Mouse (Mus musculus) lung, embryonic 15.5 days (tissue): ENCODE data around the gene Kmt2b. TPM values are rescaled to one million over a fixed set of nuclear protein-coding genes. Genes with fewer than 3 reads are reported as not detected.

Experiments used
- ATAC-seq: fragments of 200-750 bp; cut with Nextera tagmentation; 2 replicates; pipeline ENCODE4 v1.8.0; 2017; ENCODE audit warnings: moderate number of reproducible peaks, borderline replicate concordance; ENCODE audit not compliant: low FRiP score, low TSS enrichment; ENCODE audit errors: extremely low read depth
- H3K27ac ChIP-seq: fragments of 300-500 bp; sonication (generic); 2 replicates; pipeline ENCODE4 v1.5.1; 2015; ENCODE audit warnings: moderate library complexity, mild to moderate bottlenecking, inconsistent platforms
- H3K27me3 ChIP-seq: fragments of 300-500 bp; sonication (generic); 2 replicates; pipeline ENCODE4 v1.6.1; 2015; ENCODE audit warnings: inconsistent platforms
- H3K36me3 ChIP-seq: fragments of 300-500 bp; sonication (generic); 2 replicates; pipeline ENCODE4 v1.6.1; 2015; ENCODE audit warnings: inconsistent platforms
- H3K4me1 ChIP-seq: fragments of 300-500 bp; sonication (generic); 2 replicates; pipeline ENCODE4 v1.6.1; 2015; ENCODE audit warnings: inconsistent platforms
- H3K4me2 ChIP-seq: fragments of 300-500 bp; sonication (generic); 2 replicates; pipeline ENCODE4 v1.6.1; 2015; ENCODE audit warnings: inconsistent platforms, mild to moderate bottlenecking, moderate library complexity
- H3K4me3 ChIP-seq: fragments of 300-500 bp; sonication (generic); 2 replicates; pipeline ENCODE4 v1.5.1; 2015; ENCODE audit warnings: mild to moderate bottlenecking, inconsistent platforms
- H3K9ac ChIP-seq: fragments of 300-500 bp; sonication (generic); 2 replicates; pipeline ENCODE4 v1.6.1; 2015; ENCODE audit warnings: inconsistent platforms
- H3K9me3 ChIP-seq: fragments of 300-500 bp; sonication (generic); 2 replicates; pipeline ENCODE4 v1.6.1; 2016; ENCODE audit warnings: inconsistent platforms
- WGBS: fragments of 180-500 bp; shearing (Covaris S2); methylation state at CpG from one replicate; pipeline ENCODE4 v1.1.7; 2015; 5-methylcytosine and 5-hydroxymethylcytosine counted together
- polyA plus RNA-seq: library from polyadenylated mRNA; unstranded; fragments of >200 nt; fragmentation: Nextera tagmentation; extraction: Ambion mirVana; gene quantifications from 2 replicates; pipeline ENCODE4 v1.2.1, GENCODE M21; 2015

Gene Kmt2b
- polyA plus RNA-seq, 1 experiment from 2014 or later, result 8.4 TPM

DNA sequence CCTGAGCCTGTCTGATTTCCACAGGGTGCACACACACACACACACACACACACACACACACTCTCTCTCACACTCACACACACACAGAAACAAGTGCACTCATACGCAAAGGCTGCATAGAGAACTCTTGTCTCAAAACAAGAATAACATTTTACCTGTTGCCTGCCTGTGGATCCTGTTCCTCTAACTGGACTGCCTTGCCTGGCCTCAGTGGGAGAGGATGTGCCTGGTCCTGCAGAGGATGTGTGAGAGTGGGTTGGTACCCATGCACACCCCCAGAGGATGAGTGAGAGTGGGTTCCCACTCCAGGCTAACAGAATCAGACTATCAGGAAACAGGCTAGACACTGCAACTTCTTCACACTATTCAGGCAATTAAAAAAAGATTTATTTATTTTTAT, 37.9 kb downstream of the Kmt2b start:
- H3K4me1 ChIP-seq, result peaks cover 21% of the 10 kb centered on the region
- 90% methylated on average over 1 of the region's 1 CpGs for WGBS
- no peak overlapping the region for H3K4me3 ChIP-seq
- H3K9ac ChIP-seq, result no peak overlapping the region
- no peaks in the 10 kb centered on the region for H3K27me3 ChIP-seq
- peaks cover 30% of the 10 kb centered on the region for H3K36me3 ChIP-seq
- H3K27ac ChIP-seq, result no peak overlapping the region
- ATAC-seq, result no peak
- no peak overlapping the region for H3K4me2 ChIP-seq
- no peaks in the 10 kb centered on the region for H3K9me3 ChIP-seq

DNA sequence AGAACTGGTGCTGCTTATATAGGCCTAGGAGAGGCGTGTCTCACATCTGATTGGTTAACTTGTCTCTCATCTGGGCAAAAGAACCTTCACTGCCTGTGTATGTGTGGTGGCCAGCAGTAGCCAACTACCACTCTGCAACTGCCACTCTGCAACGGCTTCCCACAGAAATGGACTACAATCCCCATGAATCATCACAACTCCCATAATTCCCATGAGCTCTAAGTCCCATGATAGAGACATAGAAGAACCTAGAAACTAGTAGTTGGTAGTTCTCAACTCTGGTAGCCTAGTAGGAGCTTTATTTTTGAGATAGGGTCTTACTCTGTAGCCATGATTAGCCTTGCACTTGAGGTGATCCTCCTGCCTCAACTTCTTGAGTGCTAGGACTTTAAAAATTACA, 38.6 kb downstream of the Kmt2b start:
- H3K27me3 ChIP-seq, result no peaks in the 10 kb centered on the region
- ATAC-seq, result no peak
- whole genome bisulfite sequencing, result 78% methylated on average over 2 of the region's 2 CpGs
- H3K27ac ChIP-seq, result no peak overlapping the region
- no peak overlapping the region for H3K4me3 ChIP-seq
- H3K4me1 ChIP-seq, result peaks cover 21% of the 10 kb centered on the region
- no peaks in the 10 kb centered on the region for H3K9me3 ChIP-seq
- H3K9ac ChIP-seq, result no peak overlapping the region
- H3K4me2 ChIP-seq, result no peak overlapping the region
- peaks cover 28% of the 10 kb centered on the region for H3K36me3 ChIP-seq

DNA sequence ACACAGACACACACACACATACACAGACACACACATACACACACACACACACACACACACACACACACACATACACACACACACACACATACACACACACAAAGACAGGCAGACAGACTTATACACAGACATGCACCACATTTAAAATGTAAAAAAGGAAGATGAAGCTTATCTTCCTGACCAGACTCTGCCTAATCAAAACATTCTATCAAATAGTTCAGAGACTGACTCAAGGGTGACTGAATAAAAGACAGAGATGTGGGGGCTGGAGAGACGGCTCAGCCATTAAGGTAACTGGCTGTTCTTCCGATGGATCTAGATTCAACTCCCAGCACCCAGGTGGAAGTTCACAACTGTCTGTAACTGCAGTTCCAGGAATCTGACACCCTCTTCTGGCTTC, 44.2 kb downstream of the Kmt2b start:
- no peak for ATAC-seq
- H3K4me3 ChIP-seq, result no peak overlapping the region
- H3K27me3 ChIP-seq, result no peaks in the 10 kb centered on the region
- H3K9ac ChIP-seq, result no peak overlapping the region
- H3K36me3 ChIP-seq, result peaks cover 51% of the 10 kb centered on the region
- no peaks in the 10 kb centered on the region for H3K4me1 ChIP-seq
- no peaks in the 10 kb centered on the region for H3K9me3 ChIP-seq
- 88% methylated on average over 2 of the region's 2 CpGs for WGBS
- H3K27ac ChIP-seq, result no peak overlapping the region
- no peak overlapping the region for H3K4me2 ChIP-seq

DNA sequence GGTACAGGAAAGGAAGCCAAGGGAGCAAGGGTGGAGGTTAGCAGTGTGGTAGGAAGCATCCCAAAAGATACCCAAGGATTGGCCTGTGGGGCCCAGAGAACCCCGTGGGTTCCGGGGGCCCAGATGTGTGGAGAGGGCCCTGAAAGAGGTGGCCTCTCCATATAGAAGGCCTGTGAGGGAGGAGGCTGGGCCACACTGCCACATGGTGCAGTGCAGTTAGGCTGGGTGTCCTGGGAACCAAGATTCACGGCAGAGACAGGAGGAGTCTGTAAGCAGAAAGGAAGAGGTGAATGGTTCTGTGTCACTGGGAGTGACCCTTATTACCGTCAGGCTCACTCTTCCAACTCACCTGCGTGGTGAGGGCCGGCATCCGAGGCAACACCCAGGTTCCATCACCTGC, 48.0 kb downstream of the Kmt2b start:
- H3K4me1 ChIP-seq, result peaks cover 4% of the 10 kb centered on the region
- no peak overlapping the region for H3K9ac ChIP-seq
- H3K27ac ChIP-seq, result no peak overlapping the region
- no peak overlapping the region for H3K4me2 ChIP-seq
- H3K27me3 ChIP-seq, result no peaks in the 10 kb centered on the region
- H3K9me3 ChIP-seq, result no peaks in the 10 kb centered on the region
- no peak overlapping the region for H3K4me3 ChIP-seq
- 89% methylated on average over 7 of the region's 7 CpGs for WGBS
- no peak for ATAC-seq
- peaks cover 32% of the 10 kb centered on the region for H3K36me3 ChIP-seq

DNA sequence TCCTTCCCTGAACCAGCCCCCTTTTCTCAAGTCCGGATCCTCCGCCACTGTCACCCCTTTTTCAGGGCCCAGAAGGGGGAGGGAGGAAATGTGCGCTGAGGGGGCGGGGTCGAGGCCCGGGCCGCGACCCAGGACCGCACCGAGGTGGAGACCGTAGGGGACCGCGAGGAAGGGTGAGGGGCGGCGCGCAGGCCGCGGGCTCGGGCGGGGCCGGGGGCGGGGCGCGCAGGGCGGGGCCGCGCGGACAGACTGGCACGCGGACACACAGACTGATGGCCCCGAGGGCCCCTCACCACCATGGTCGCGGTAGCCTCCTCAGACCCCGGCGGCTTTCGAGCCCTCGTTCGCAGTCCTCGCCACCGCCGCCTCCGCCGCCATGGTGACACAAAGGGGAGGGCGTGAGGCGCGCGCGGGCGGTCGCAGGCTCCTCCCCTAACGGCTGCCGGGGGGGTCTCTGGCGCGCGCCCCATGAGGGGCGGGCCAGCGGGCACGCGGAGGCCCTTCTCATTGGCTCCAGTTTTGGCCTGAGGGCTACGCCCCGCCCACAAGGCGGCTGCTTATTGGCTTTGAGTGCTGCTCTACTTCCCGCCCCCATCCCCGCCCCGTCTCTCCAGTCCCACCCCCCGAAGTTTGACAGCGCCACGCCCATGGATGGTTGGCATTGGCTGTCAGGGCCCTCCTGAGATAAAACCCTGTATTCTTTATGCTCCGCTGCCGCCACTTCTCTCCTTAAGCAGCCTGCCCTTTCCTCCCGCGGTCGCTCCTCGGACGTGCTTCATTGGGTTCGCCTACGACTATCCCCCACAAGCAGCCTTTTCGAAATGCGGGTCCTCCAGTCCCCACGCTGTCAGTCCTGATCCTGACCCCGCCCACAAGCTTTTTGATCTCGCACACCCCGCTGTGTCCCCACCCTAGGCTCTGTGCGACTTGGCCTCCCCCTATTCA, 53.6 kb downstream of the Kmt2b start, which contains the start of gene Arhgap33:
Arhgap33 (minus strand) TSS at position 428 of the 945 bp plus-strand sequence.
- WGBS, result under 1% methylated on average over 55 of the region's 84 CpGs
- Histone ChIP-seq H3K36me3 (peaks cover 29% of the 10 kb centered on the region), H3K4me2 (peak within 1 kb of the TSS; percentile 94), H3K4me3 (peak within 1 kb of the TSS; percentile 64), H3K27me3 (no peaks in the 10 kb centered on the region), H3K9ac (peak within 1 kb of the TSS; percentile 70), H3K27ac (peak within 1 kb of the TSS; percentile 59), H3K9me3 (no peaks in the 10 kb centered on the region), H3K4me1 (peaks cover 31% of the 10 kb centered on the region)
- ATAC-seq, result peak; percentile 94

DNA sequence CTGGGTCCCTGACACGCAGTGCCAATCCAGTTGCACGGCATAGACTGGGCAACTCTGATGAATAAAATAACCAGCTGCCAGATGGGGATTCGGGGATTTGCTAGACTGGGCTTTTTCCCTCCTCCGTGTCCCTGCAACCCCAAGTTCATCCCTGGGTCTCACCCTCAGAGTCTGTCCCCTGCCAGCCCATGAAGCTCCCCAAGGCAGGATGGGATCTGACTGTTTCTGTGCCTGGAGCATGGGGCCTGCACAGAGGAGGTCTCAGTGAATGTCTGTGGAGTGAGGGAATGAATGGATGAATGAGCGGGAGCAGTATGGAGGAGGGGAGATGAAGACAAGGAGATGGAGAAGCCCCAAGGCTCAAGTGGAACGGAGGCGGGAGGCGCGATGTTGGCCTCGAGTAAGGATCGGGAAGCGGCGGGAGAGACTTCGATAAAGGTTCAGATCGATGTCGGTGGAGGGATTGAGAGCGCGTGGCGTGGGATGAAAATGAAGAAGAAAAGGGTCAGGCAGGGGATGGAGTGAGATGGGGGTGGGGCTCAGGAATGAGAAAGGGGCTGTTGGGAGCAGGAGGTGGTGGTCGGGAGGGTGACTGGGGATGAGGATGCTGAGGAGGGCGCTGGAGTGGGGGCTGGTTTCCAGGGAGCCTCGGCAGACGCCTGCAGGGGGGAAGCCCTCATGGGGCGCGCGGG, 54.4 kb downstream of the Kmt2b start:
- peak overlapping the region; percentile 64 for H3K4me3 ChIP-seq
- 9% methylated on average over 23 of the region's 26 CpGs for WGBS
- H3K36me3 ChIP-seq, result peaks cover 33% of the 10 kb centered on the region
- H3K4me1 ChIP-seq, result peaks cover 31% of the 10 kb centered on the region
- H3K9ac ChIP-seq, result peak overlapping the region; percentile 70
- H3K9me3 ChIP-seq, result no peaks in the 10 kb centered on the region
- ATAC-seq, result peak; percentile 40; the same call in 1 of the 2 replicates
- peak overlapping the region; percentile 59 for H3K27ac ChIP-seq
- H3K4me2 ChIP-seq, result peak overlapping the region; percentile 94
- H3K27me3 ChIP-seq, result no peaks in the 10 kb centered on the region

DNA sequence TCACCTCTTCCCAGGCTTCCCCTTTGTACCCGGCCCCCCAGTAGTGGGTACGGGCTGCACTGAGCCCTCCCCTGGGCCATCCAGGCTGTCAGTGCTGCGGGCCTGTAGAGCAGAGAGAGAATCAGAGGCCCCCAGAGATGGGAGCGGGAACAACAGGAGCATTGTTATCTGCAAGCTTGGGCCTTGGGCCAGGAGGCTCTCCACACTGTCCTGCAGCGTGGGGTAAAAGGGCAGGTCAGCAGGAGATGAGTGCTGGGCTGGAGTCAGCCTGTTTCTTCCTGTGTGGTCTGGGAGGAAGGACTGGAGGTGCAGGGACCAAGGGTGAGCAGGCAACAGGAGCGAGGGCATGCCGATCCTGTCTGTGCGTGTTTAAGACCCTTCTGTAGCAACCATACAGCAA, 55.6 kb downstream of the Kmt2b start:
- 24% methylated on average over 8 of the region's 8 CpGs for WGBS
- Histone ChIP-seq H3K27me3 (no peaks in the 10 kb centered on the region), H3K9ac (peak overlapping the region; percentile 29), H3K9me3 (no peaks in the 10 kb centered on the region), H3K4me2 (peak overlapping the region; percentile 94), H3K4me1 (peaks cover 31% of the 10 kb centered on the region), H3K27ac (no peak overlapping the region), H3K4me3 (no peak overlapping the region), H3K36me3 (peaks cover 39% of the 10 kb centered on the region)
- no peak for ATAC-seq

DNA sequence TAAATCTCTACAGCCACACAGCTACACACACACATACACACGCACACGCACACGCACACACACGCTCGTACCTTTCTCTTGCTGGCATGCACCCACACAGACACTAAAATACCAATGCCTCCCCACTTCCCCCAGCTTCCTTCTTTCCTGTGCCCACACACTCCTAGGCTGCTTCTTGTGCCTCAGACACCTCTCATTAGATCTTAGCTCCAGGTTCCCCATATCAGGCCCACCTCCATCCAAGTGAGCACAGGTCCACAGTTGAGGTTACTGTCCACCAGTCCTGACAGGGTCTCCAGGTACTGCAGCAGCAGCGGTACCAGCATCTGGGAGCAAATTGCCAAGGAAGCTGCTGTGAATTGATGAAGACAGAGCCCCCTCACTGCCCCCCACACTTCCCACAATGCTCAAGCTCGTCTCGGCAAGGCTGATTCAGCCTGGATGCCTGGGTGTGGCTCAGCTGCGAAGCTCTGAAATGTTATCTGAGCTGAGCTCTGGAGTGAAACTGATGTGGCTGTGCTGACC, 57.2 kb downstream of the Kmt2b start:
- Histone ChIP-seq H3K9me3 (no peaks in the 10 kb centered on the region), H3K4me2 (no peak overlapping the region), H3K36me3 (peaks cover 50% of the 10 kb centered on the region), H3K27me3 (no peaks in the 10 kb centered on the region), H3K27ac (no peak overlapping the region), H3K9ac (no peak overlapping the region), H3K4me3 (no peak overlapping the region), H3K4me1 (peaks cover 36% of the 10 kb centered on the region)
- ATAC-seq, result no peak
- WGBS, result 83% methylated on average over 9 of the region's 9 CpGs

DNA sequence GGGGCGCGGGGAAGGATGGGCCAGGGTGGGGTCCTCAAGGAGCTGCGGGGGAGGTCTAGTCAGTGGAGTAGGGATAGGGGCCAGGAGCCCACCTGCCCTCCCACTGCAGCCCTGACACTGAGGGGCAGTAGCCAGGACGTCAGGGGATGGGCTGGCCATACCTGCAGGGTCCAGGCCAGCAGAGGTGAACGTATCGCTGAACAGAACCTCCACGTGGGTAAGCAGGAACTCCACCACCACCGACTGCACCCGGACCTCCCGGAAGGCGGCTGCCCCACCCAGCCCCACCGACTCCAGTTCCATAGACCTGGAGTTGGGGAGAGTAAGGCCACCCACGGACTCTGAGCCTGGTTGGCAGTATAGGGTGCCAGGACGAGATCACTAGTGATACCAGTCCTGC, 61.5 kb downstream of the Kmt2b start:
- Histone ChIP-seq H3K36me3 (peaks cover 58% of the 10 kb centered on the region), H3K4me2 (0 out of 2 replicates have a peak overlapping the region, but pooled peaks have one; percentile 26), H3K9me3 (no peaks in the 10 kb centered on the region), H3K27ac (no peak overlapping the region), H3K9ac (no peak overlapping the region), H3K27me3 (no peaks in the 10 kb centered on the region), H3K4me3 (no peak overlapping the region), H3K4me1 (peaks cover 12% of the 10 kb centered on the region)
- ATAC-seq, result 0 out of 2 replicates have a peak, but pooled peaks have one; percentile 2
- 82% methylated on average over 14 of the region's 14 CpGs for WGBS

DNA sequence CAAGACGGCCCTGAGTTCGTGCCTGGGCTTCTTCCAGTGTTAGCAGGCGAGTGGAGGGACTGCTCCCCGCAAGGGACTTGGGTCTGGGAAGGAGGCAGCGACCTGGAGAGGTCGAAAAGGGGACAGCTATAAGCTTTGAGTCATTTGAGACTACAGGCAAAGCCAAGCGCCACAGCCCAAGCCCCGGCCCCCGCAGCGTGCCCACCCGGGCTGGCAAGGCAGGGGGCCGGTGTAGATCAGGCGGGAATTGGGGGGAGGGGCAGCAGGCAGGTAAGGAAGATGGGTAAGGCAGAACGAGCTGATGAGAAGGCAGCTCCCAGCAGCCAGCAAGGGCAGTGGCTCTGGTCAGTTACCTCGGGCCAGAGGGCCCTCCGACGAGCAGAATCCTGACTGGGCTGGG, 62.1 kb downstream of the Kmt2b start:
- peaks cover 12% of the 10 kb centered on the region for H3K4me1 ChIP-seq
- WGBS, result 31% methylated on average over 17 of the region's 17 CpGs
- no peak for ATAC-seq
- no peak overlapping the region for H3K4me3 ChIP-seq
- H3K27ac ChIP-seq, result peak overlapping the region; percentile 35
- no peaks in the 10 kb centered on the region for H3K27me3 ChIP-seq
- peak overlapping the region; percentile 26 for H3K4me2 ChIP-seq
- no peaks in the 10 kb centered on the region for H3K9me3 ChIP-seq
- peaks cover 53% of the 10 kb centered on the region for H3K36me3 ChIP-seq
- no peak overlapping the region for H3K9ac ChIP-seq

DNA sequence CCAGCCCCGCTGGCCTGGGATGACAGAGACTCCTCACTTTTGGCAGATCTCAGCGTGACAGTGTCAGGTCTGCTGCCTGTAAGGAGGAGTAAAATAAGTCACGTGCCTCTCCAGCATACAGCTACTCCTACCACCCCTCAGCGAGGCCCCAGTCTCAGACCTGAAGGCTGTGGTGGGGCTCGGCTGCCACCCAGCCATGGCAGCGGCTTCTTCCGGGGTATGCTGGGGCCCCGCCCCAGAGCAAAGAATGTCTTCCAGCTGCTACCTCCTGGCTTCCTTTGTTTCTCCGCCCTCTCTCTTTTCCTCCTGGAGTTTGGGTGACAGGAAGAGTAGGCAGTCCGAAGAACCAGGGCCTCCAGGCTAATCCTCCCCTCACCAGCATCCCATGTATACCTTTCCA, 62.6 kb downstream of the Kmt2b start:
- 0 out of 2 replicates have a peak, but pooled peaks have one; percentile 23 for ATAC-seq
- no peaks in the 10 kb centered on the region for H3K9me3 ChIP-seq
- H3K27ac ChIP-seq, result peak overlapping the region; percentile 35
- peaks cover 12% of the 10 kb centered on the region for H3K4me1 ChIP-seq
- no peaks in the 10 kb centered on the region for H3K27me3 ChIP-seq
- 19% methylated on average over 10 of the region's 10 CpGs for WGBS
- H3K9ac ChIP-seq, result no peak overlapping the region
- peak overlapping the region; percentile 26 for H3K4me2 ChIP-seq
- peaks cover 50% of the 10 kb centered on the region for H3K36me3 ChIP-seq
- H3K4me3 ChIP-seq, result no peak overlapping the region
